Mouse (Mus musculus): Measurements from ENCODE around the gene Ppard.

GRCm38 (mm10) chr17:28348211-28348610 is 115.7 kb downstream of the Ppard start:
- TF ChIP-seq CTCF (IDR thresholded peaks at IDR 0.05; ENCODE audit: low read depth) (no peak), EP300 (IDR thresholded peaks at IDR 0.05; ENCODE audit: low read depth) (no peak)
